Mouse (Mus musculus) limb, embryonic 11.5 days (tissue): ENCODE measurements around the gene Trim3. TPM values are rescaled to one million over a fixed set of nuclear protein-coding genes. Genes with fewer than 3 reads are reported as not detected.

Experiments
- ATAC-seq: fragments of 200-750 bp; cut with Nextera tagmentation; 2 replicates; pipeline ENCODE4 v1.8.0; 2017; ENCODE audit warnings: low read depth; ENCODE audit not compliant: insufficient number of reproducible peaks, low FRiP score, low TSS enrichment
- DNase-seq: peaks from one replicate; pipeline ENCODE4 v3.0.0-alpha.2; 2015; ENCODE audit warnings: low spot score
- H3K27ac ChIP-seq: fragments of 300-500 bp; sonication (generic); replicated peaks from 2 replicates; pipeline ENCODE4 v1.5.1; 2014; ENCODE audit warnings: low read depth, mild to moderate bottlenecking, low read length
- H3K27me3 ChIP-seq: fragments of 300-500 bp; sonication (generic); 2 replicates; pipeline ENCODE4 v1.6.1; 2014; ENCODE audit warnings: mild to moderate bottlenecking, low read length, mixed read lengths; ENCODE audit not compliant: control insufficient read depth, insufficient read depth
- H3K36me3 ChIP-seq: fragments of 300-500 bp; sonication (generic); 2 replicates; pipeline ENCODE4 v1.6.1; 2014; ENCODE audit warnings: mild to moderate bottlenecking, low read length, moderate library complexity, mixed read lengths; ENCODE audit not compliant: control insufficient read depth, insufficient read depth
- H3K4me1 ChIP-seq: fragments of 300-500 bp; sonication (generic); 2 replicates; pipeline ENCODE4 v1.6.1; 2014; ENCODE audit warnings: low read length, mixed read lengths; ENCODE audit not compliant: control insufficient read depth, insufficient read depth
- H3K4me2 ChIP-seq: fragments of 300-500 bp; sonication (generic); 2 replicates; pipeline ENCODE4 v1.6.1; 2014; ENCODE audit warnings: low read depth, mild to moderate bottlenecking, moderate library complexity; ENCODE audit not compliant: severe bottlenecking
- H3K4me3 ChIP-seq: fragments of 300-500 bp; sonication (generic); 2 replicates; pipeline ENCODE4 v1.5.1; 2014; ENCODE audit warnings: low read depth, low read length
- H3K9ac ChIP-seq: fragments of 300-500 bp; sonication (generic); 2 replicates; pipeline ENCODE4 v1.6.1; 2014; ENCODE audit warnings: mild to moderate bottlenecking, low read length
- H3K9me3 ChIP-seq: fragments of 300-500 bp; sonication (generic); 2 replicates; pipeline ENCODE4 v1.6.1; 2016; ENCODE audit warnings: low read length; ENCODE audit not compliant: control insufficient read depth
- WGBS: fragments of 180-500 bp; shearing (Covaris S2); extraction: QIAGEN DNeasy Blood & Tissue Kit; methylation state at CpG from one replicate; pipeline ENCODE4 v1.1.7; 2014; 5-methylcytosine and 5-hydroxymethylcytosine counted together
- polyA plus RNA-seq: library from polyadenylated mRNA; unstranded; fragments of >200 nt; fragmentation: Nextera tagmentation; extraction: Ambion mirVana; gene quantifications from 2 replicates; pipeline ENCODE4 v1.2.1, GENCODE M21; 2014

Trim3 gene
- polyA plus RNA-seq, 1 experiment from 2014 or later = 22.7 TPM

- peaks cover 9% of the 10 kb centered on the region for H3K36me3 ChIP-seq
Observed at GRCm38 (mm10) chr7:105559016-105559415, 74.4 kb downstream of the Trim3 start.

GRCm38 (mm10) chr7:105557671-105558070, 75.7 kb downstream of the Trim3 start:
- DNase-seq = no peak
- no peaks in the 10 kb centered on the region for H3K27me3 ChIP-seq
- H3K4me1 ChIP-seq = 0 out of 2 replicates have a peak, but pooled peaks cover 3% of the 10 kb centered on the region
- 89% methylated on average over 11 of the region's 11 CpGs for WGBS
- H3K4me2 ChIP-seq = no peak overlapping the region
- peaks cover 9% of the 10 kb centered on the region for H3K36me3 ChIP-seq
- H3K9me3 ChIP-seq = no peaks in the 10 kb centered on the region
- no peak overlapping the region for H3K9ac ChIP-seq
- no peak overlapping the region for H3K27ac ChIP-seq
- no peak for ATAC-seq
- no peak overlapping the region for H3K4me3 ChIP-seq

More at GRCm38 (mm10) chr7:105559016-105559415, 74.4 kb downstream of the Trim3 start:
- ATAC-seq (no peak), DNase-seq (no peak)
- Histone ChIP-seq H3K4me2 (no peak overlapping the region), H3K9ac (no peak overlapping the region), H3K4me1 (no peaks in the 10 kb centered on the region), H3K4me3 (no peak overlapping the region), H3K27me3 (no peaks in the 10 kb centered on the region), H3K27ac (no peak overlapping the region), H3K9me3 (no peaks in the 10 kb centered on the region)
- 90% methylated on average over 9 of the region's 9 CpGs for WGBS

- no peak overlapping the region for H3K9ac ChIP-seq
- no peak for ATAC-seq
- H3K27me3 ChIP-seq = no peaks in the 10 kb centered on the region
- H3K4me3 ChIP-seq = no peak overlapping the region
- H3K4me1 ChIP-seq = 0 out of 2 replicates have a peak, but pooled peaks cover 3% of the 10 kb centered on the region
- no peak overlapping the region for H3K27ac ChIP-seq
- H3K4me2 ChIP-seq = no peak overlapping the region
- H3K9me3 ChIP-seq = no peaks in the 10 kb centered on the region
- 91% methylated on average over 8 of the region's 8 CpGs for WGBS
- H3K36me3 ChIP-seq = peaks cover 9% of the 10 kb centered on the region
- DNase-seq = no peak
Observed at GRCm38 (mm10) chr7:105556406-105556805, 77.0 kb downstream of the Trim3 start.

- H3K9me3 ChIP-seq = no peaks in the 10 kb centered on the region
Observed at GRCm38 (mm10) chr7:105555571-105555970, 77.8 kb downstream of the Trim3 start.

More at GRCm38 (mm10) chr7:105555571-105555970, 77.8 kb downstream of the Trim3 start:
- no peak for DNase-seq
- WGBS = 90% methylated on average over 10 of the region's 10 CpGs
- 0 out of 2 replicates have a peak, but pooled peaks cover 3% of the 10 kb centered on the region for H3K4me1 ChIP-seq
- peak overlapping the region; percentile 73; the same call in 1 of the 2 replicates for H3K4me2 ChIP-seq
- ATAC-seq = no peak
- H3K27me3 ChIP-seq = no peaks in the 10 kb centered on the region
- H3K9ac ChIP-seq = no peak overlapping the region
- peaks cover 9% of the 10 kb centered on the region for H3K36me3 ChIP-seq
- H3K4me3 ChIP-seq = no peak overlapping the region
- no peak overlapping the region for H3K27ac ChIP-seq

Other genes with a start within 250 kb of the Trim3 start
- gene Fam160a2, start 233.5 kb downstream of the Trim3 start, polyA plus RNA-seq = 36.6 and 37.3 TPM in 2 replicates
- not detected in 2 replicates for gene Cnga4, start 229.0 kb downstream of the Trim3 start, polyA plus RNA-seq
- gene Cckbr, start 207.8 kb downstream of the Trim3 start, polyA plus RNA-seq = not detected in 2 replicates
- 21.0 and 21.1 TPM in 2 replicates for gene Cavin3, start 151.3 kb downstream of the Trim3 start, polyA plus RNA-seq
- 31.6 and 32.6 TPM in 2 replicates for gene Smpd1, start 79.2 kb downstream of the Trim3 start, polyA plus RNA-seq
- 54.5 and 60.1 TPM in 2 replicates for gene Apbb1, start 51.9 kb downstream of the Trim3 start, polyA plus RNA-seq
- 0.13 TPM in 1 of 2 replicates, not detected in the other for gene Hpx, start 33.4 kb downstream of the Trim3 start, polyA plus RNA-seq
- gene Timm10b, start 6.5 kb upstream of the Trim3 start, polyA plus RNA-seq = 160 and 166 TPM in 2 replicates
- 72.6 and 80.0 TPM in 2 replicates for gene Arfip2, start 6.8 kb upstream of the Trim3 start, polyA plus RNA-seq
- gene Gm45799, start 7.0 kb upstream of the Trim3 start, polyA plus RNA-seq = 15.1 and 16.0 TPM in 2 replicates
- 0.62 and 1.2 TPM in 2 replicates for gene Dnhd1, start 17.3 kb upstream of the Trim3 start, polyA plus RNA-seq
- gene Ilk, start 103.0 kb upstream of the Trim3 start, polyA plus RNA-seq = 224 and 237 TPM in 2 replicates
- gene Rrp8, start 103.8 kb upstream of the Trim3 start, polyA plus RNA-seq = 48.4 and 50.6 TPM in 2 replicates
- 166 and 179 TPM in 2 replicates for gene Taf10, start 110.8 kb upstream of the Trim3 start, polyA plus RNA-seq
- gene Tpp1, start 118.7 kb upstream of the Trim3 start, polyA plus RNA-seq = 35.9 and 41.7 TPM in 2 replicates
- gene Dchs1, start 154.1 kb upstream of the Trim3 start, polyA plus RNA-seq = 22.8 and 25.5 TPM in 2 replicates
- 319 and 328 TPM in 2 replicates for gene Mrpl17, start 177.5 kb upstream of the Trim3 start, polyA plus RNA-seq